Mouse (Mus musculus): ENCODE measurements at regions not wholly inside any gene's neighbourhood (a gene's known extent, or its start where the extent isn't known, plus 50 kb on each side); places are given as distances from the start of the nearest gene placed in this dataset.

DNA sequence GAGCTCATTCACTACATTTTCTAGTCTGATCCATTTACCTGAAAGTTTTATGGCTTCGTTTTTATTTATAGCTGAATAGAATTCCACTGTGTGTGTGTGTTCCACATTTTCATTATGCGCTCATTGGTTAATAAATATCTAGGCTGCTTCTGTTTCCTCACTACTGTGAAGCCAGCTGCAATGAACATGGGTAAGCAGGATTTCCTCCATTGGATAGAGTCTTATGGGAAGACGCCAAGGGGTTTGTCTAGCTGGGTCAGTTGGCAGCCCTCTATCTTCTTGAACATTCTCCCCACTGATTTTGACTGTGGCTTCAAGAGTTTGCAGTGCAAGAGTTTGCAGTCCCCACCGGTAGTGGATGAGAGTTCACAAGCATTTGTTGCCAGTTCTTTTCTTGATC lies 51.1 kb upstream of the Bcl6 start:
- H3K4me1 ChIP-seq (ENCODE audit: control insufficient read depth, insufficient read depth, low read length): no peaks in the 10 kb centered on the region
- H3K9me3 ChIP-seq (replicated peaks; ENCODE audit: control insufficient read depth, insufficient read depth, low read length, poor library complexity, severe bottlenecking): 0 out of 2 replicates have a peak, but pooled peaks cover 3% of the 10 kb centered on the region
- H3K9ac ChIP-seq (ENCODE audit: low read depth, poor library complexity, severe bottlenecking): no peak overlapping the region
- H3K4me3 ChIP-seq (ENCODE audit: low read depth, low read length): no peak overlapping the region
- no peaks in the 10 kb centered on the region for H3K27me3 ChIP-seq (ENCODE audit: control insufficient read depth, insufficient read depth, low read length, poor library complexity, severe bottlenecking)
- H3K36me3 ChIP-seq (ENCODE audit: control insufficient read depth, insufficient read depth, low read length, poor library complexity, severe bottlenecking): no peaks in the 10 kb centered on the region
- H3K27ac ChIP-seq (ENCODE audit: insufficient read depth, low read length): no peak overlapping the region
- TF ChIP-seq POLR2A (IDR thresholded peaks at IDR 0.05; ENCODE audit: insufficient read depth, low read length) (no peak), EP300 (IDR thresholded peaks at IDR 0.05; ENCODE audit: insufficient read depth, low read depth, low read length) (no peak), CTCF (IDR thresholded peaks at IDR 0.05; ENCODE audit: low read depth, low read length) (no peak)

Data from ES-Bruce4 (cell line).